22 mouse cellular contexts compared by ENCODE assay signal in the genomic region with DNA sequence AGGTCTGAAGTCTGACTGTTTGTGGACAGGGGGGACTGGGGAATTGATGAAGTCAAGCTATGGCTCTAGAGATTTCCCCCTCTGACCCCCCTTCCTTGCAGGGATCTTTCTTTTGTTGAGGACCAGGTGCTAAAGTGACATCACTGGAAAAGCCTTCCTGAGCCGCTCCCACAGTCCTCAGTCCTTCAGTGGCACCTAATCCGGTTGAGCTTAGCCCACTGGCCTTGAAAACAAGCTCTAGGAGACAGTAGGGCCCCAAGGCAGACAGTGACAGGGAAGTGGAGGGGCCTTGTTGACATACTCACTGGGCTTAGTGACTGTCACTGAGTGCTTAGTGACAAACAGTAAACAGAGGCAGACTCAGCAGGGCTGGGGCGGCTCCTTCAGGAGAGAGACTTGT. TPM values are rescaled to one million over a fixed set of nuclear protein-coding genes. Genes with fewer than 3 reads are reported as not detected.
"Had no signal": no experiment of that assay in that cellular context is flagged by ENCODE, and none has a peak within 500 bp of the region (broad histone marks: within the 10 kb centered on the region; RNA-seq: fewer than 3 reads in every experiment).

A gene (plus strand): TSS at position 366 of the 400 bp plus-strand sequence.

- H3K9ac ChIP-seq: liver, embryonic 13.5 days; midbrain, embryonic 13.5 days had no signal

- H3K4me1 ChIP-seq: liver, embryonic 13.5 days; megakaryocyte, embryonic 14.5 days had no signal

- ATAC-seq: inflammation-experienced regulatory T-cells, adult 6 months; lung, postnatal 0 days; midbrain, embryonic 13.5 days; midbrain, embryonic 16.5 days had no signal

- H3K27me3 ChIP-seq: liver, embryonic 13.5 days; midbrain, embryonic 13.5 days had no signal

- H3K4me3 ChIP-seq: liver, embryonic 13.5 days; megakaryocyte, embryonic 14.5 days; midbrain, embryonic 10.5 days; midbrain, embryonic 13.5 days had no signal

- H3K36me3 ChIP-seq: liver, embryonic 13.5 days; midbrain, embryonic 10.5 days; midbrain, embryonic 13.5 days had no signal

- H3K4me2 ChIP-seq: liver, embryonic 13.5 days; midbrain, embryonic 13.5 days had no signal

- DNase-seq: kidney, adult 11 months; kidney, adult 9 months; kidney, postnatal 14 days; kidney, postnatal 4 days; liver, embryonic 13.5 days; lung, adult 2 months; right cerebral cortex, adult 18-20 months; right cerebral cortex, postnatal 14 days; thymus, adult 18-20 months; thymus, postnatal 36 days had no signal

- H3K9me3 ChIP-seq: liver, embryonic 13.5 days; midbrain, embryonic 10.5 days; midbrain, embryonic 13.5 days had no signal

- H3K27ac ChIP-seq: liver, embryonic 13.5 days; midbrain, embryonic 10.5 days; midbrain, embryonic 13.5 days had no signal

RNA-seq across cellular contexts. Expression of the gene that starts here (rescaled TPM):
- total RNA-seq: liver, adult 2 months had no signal
- polyA plus RNA-seq: inflammation-experienced regulatory T-cells, adult 6 months; liver, adult 2 months; liver, embryonic 13.5 days; liver, embryonic 16.5 days; midbrain, embryonic 10.5 days; neural tube, embryonic 11.5 days; small intestine, adult 2 months; spleen, adult 2 months; stomach, embryonic 16.5 days had no signal
